Mouse (Mus musculus): ENCODE measurements around the gene Upk3bl.

The Upk3bl gene

GRCm38 (mm10) chr5:136054301-136055077 is at the start of gene Upk3bl:
Gene Upk3bl (plus strand): TSS chr5:136054492.
- Histone ChIP-seq H3K4me1 (replicated peaks; ENCODE audit: low read depth, low read length) (peaks cover 72% of the 10 kb centered on the region), H3K27me3 (ENCODE audit: insufficient read depth, low read length) (peaks cover 3% of the 10 kb centered on the region; the same call in 1 of the 2 replicates), H3K9me3 (ENCODE audit: low read length) (no peaks in the 10 kb centered on the region), H3K36me3 (ENCODE audit: insufficient read depth, low read length) (no peaks in the 10 kb centered on the region), H3K4me3 (replicated peaks; ENCODE audit: low read length) (0 out of 2 replicates have a peak within 1 kb of the TSS, but pooled peaks have one; percentile 2)
- no peak for TF ChIP-seq POU5F1 (IDR thresholded peaks at IDR 0.05; ENCODE audit: borderline replicate concordance, low read length)
- no peak for TF ChIP-seq CTCF (conservative IDR thresholded peaks at IDR 0.05; ENCODE audit: low read length)
- no peak for TF ChIP-seq NANOG (IDR thresholded peaks at IDR 0.05; ENCODE audit: borderline replicate concordance, low read length)

GRCm38 (mm10) chr5:136004537-136004936 is 49.8 kb upstream of the Upk3bl start:
- Histone ChIP-seq H3K9me3 (ENCODE audit: low read length) (peaks cover 5% of the 10 kb centered on the region; the same call in 1 of the 2 replicates), H3K27me3 (ENCODE audit: insufficient read depth, low read length) (no peaks in the 10 kb centered on the region), H3K4me1 (replicated peaks; ENCODE audit: low read depth, low read length) (peaks cover 62% of the 10 kb centered on the region), H3K36me3 (ENCODE audit: insufficient read depth, low read length) (peaks cover 57% of the 10 kb centered on the region), H3K4me3 (replicated peaks; ENCODE audit: low read length) (no peak overlapping the region)
- TF ChIP-seq NANOG (IDR thresholded peaks at IDR 0.05; ENCODE audit: borderline replicate concordance, low read length) (no peak), CTCF (conservative IDR thresholded peaks at IDR 0.05; ENCODE audit: low read length) (no peak), POU5F1 (IDR thresholded peaks at IDR 0.05; ENCODE audit: borderline replicate concordance, low read length) (no peak)

GRCm38 (mm10) chr5:136007745-136008144 is 46.5 kb upstream of the Upk3bl start:
- Histone ChIP-seq H3K9me3 (ENCODE audit: low read length) (no peaks in the 10 kb centered on the region), H3K4me1 (replicated peaks; ENCODE audit: low read depth, low read length) (peaks cover 57% of the 10 kb centered on the region), H3K27me3 (ENCODE audit: insufficient read depth, low read length) (no peaks in the 10 kb centered on the region), H3K4me3 (replicated peaks; ENCODE audit: low read length) (no peak overlapping the region), H3K36me3 (ENCODE audit: insufficient read depth, low read length) (peaks cover 63% of the 10 kb centered on the region)
- TF ChIP-seq NANOG (IDR thresholded peaks at IDR 0.05; ENCODE audit: borderline replicate concordance, low read length): no peak
- no peak for TF ChIP-seq CTCF (conservative IDR thresholded peaks at IDR 0.05; ENCODE audit: low read length)
- TF ChIP-seq POU5F1 (IDR thresholded peaks at IDR 0.05; ENCODE audit: borderline replicate concordance, low read length): no peak

GRCm38 (mm10) chr5:136014877-136015276 is 39.4 kb upstream of the Upk3bl start:
- H3K36me3 ChIP-seq (ENCODE audit: insufficient read depth, low read length): peaks cover 47% of the 10 kb centered on the region
- TF ChIP-seq NANOG (IDR thresholded peaks at IDR 0.05; ENCODE audit: borderline replicate concordance, low read length): no peak
- H3K27me3 ChIP-seq (ENCODE audit: insufficient read depth, low read length): no peaks in the 10 kb centered on the region
- no peaks in the 10 kb centered on the region for H3K9me3 ChIP-seq (ENCODE audit: low read length)
- 0 out of 2 replicates have a peak overlapping the region, but pooled peaks have one; percentile 39 for H3K4me3 ChIP-seq (replicated peaks; ENCODE audit: low read length)
- H3K4me1 ChIP-seq (replicated peaks; ENCODE audit: low read depth, low read length): peaks cover 83% of the 10 kb centered on the region

GRCm38 (mm10) chr5:136015586-136015985 is 38.7 kb upstream of the Upk3bl start:
- TF ChIP-seq POU5F1 (IDR thresholded peaks at IDR 0.05; ENCODE audit: borderline replicate concordance, low read length) (no peak), CTCF (conservative IDR thresholded peaks at IDR 0.05; ENCODE audit: low read length) (no peak), NANOG (IDR thresholded peaks at IDR 0.05; ENCODE audit: borderline replicate concordance, low read length) (no peak)
- peaks cover 47% of the 10 kb centered on the region for H3K36me3 ChIP-seq (ENCODE audit: insufficient read depth, low read length)
- H3K9me3 ChIP-seq (ENCODE audit: low read length): no peaks in the 10 kb centered on the region
- H3K4me3 ChIP-seq (replicated peaks; ENCODE audit: low read length): peak overlapping the region; percentile 39; the same call in 1 of the 2 replicates
- peaks cover 86% of the 10 kb centered on the region for H3K4me1 ChIP-seq (replicated peaks; ENCODE audit: low read depth, low read length)
- no peaks in the 10 kb centered on the region for H3K27me3 ChIP-seq (ENCODE audit: insufficient read depth, low read length)

GRCm38 (mm10) chr5:136016014-136016876 is 38.0 kb upstream of the Upk3bl start:
- no peak overlapping the region; the same call in 1 of the 2 replicates for H3K4me3 ChIP-seq (replicated peaks; ENCODE audit: low read length)
- TF ChIP-seq POU5F1 (IDR thresholded peaks at IDR 0.05; ENCODE audit: borderline replicate concordance, low read length) (0 out of 2 replicates have a peak, but pooled peaks have one; percentile 48), NANOG (IDR thresholded peaks at IDR 0.05; ENCODE audit: borderline replicate concordance, low read length) (peak; percentile 24; the same call in 1 of the 2 replicates), CTCF (conservative IDR thresholded peaks at IDR 0.05; ENCODE audit: low read length) (no peak)
- H3K36me3 ChIP-seq (ENCODE audit: insufficient read depth, low read length): peaks cover 42% of the 10 kb centered on the region
- H3K9me3 ChIP-seq (ENCODE audit: low read length): no peaks in the 10 kb centered on the region
- H3K4me1 ChIP-seq (replicated peaks; ENCODE audit: low read depth, low read length): peaks cover 92% of the 10 kb centered on the region
- no peaks in the 10 kb centered on the region for H3K27me3 ChIP-seq (ENCODE audit: insufficient read depth, low read length)

- no peaks in the 10 kb centered on the region for H3K27me3 ChIP-seq (ENCODE audit: insufficient read depth, low read length)
- peaks cover 98% of the 10 kb centered on the region for H3K4me1 ChIP-seq (replicated peaks; ENCODE audit: low read depth, low read length)
- H3K9me3 ChIP-seq (ENCODE audit: low read length): no peaks in the 10 kb centered on the region
- H3K36me3 ChIP-seq (ENCODE audit: insufficient read depth, low read length): peaks cover 38% of the 10 kb centered on the region
- no peak overlapping the region for H3K4me3 ChIP-seq (replicated peaks; ENCODE audit: low read length)
- TF ChIP-seq CTCF (conservative IDR thresholded peaks at IDR 0.05; ENCODE audit: low read length) (no peak), POU5F1 (IDR thresholded peaks at IDR 0.05; ENCODE audit: borderline replicate concordance, low read length) (no peak), NANOG (IDR thresholded peaks at IDR 0.05; ENCODE audit: borderline replicate concordance, low read length) (no peak)
Measured at GRCm38 (mm10) chr5:136017262-136017661, 37.0 kb upstream of the Upk3bl start.

- no peak for TF ChIP-seq CTCF (conservative IDR thresholded peaks at IDR 0.05; ENCODE audit: low read length)
- TF ChIP-seq POU5F1 (IDR thresholded peaks at IDR 0.05; ENCODE audit: borderline replicate concordance, low read length): no peak
- TF ChIP-seq NANOG (IDR thresholded peaks at IDR 0.05; ENCODE audit: borderline replicate concordance, low read length): no peak
- peaks cover 23% of the 10 kb centered on the region for H3K36me3 ChIP-seq (ENCODE audit: insufficient read depth, low read length)
- no peak overlapping the region for H3K4me3 ChIP-seq (replicated peaks; ENCODE audit: low read length)
- H3K4me1 ChIP-seq (replicated peaks; ENCODE audit: low read depth, low read length): peaks cover 91% of the 10 kb centered on the region
- H3K27me3 ChIP-seq (ENCODE audit: insufficient read depth, low read length): no peaks in the 10 kb centered on the region
- no peaks in the 10 kb centered on the region for H3K9me3 ChIP-seq (ENCODE audit: low read length)
Measured at GRCm38 (mm10) chr5:136018726-136019125, 35.6 kb upstream of the Upk3bl start.

Data from E14TG2a.4 (cell line).